Mouse (Mus musculus) limb, embryonic 14.5 days (tissue): ENCODE data around the gene Vamp8. TPM values are rescaled to one million over a fixed set of nuclear protein-coding genes. Genes with fewer than 3 reads are reported as not detected.

Source experiments
- ATAC-seq: fragments of 200-750 bp; cut with Nextera tagmentation; 2 replicates; pipeline ENCODE4 v1.8.0; 2017; ENCODE audit warnings: low read depth, moderate number of reproducible peaks, moderate TSS enrichment; ENCODE audit not compliant: low FRiP score
- DNase-seq: peaks from one replicate; pipeline ENCODE4 v3.0.0-alpha.2; 2015; ENCODE audit warnings: low spot score
- H3K27ac ChIP-seq: fragments of 300-500 bp; sonication (generic); replicated peaks from 2 replicates; pipeline ENCODE4 v1.5.1; 2014; ENCODE audit warnings: low read depth, mild to moderate bottlenecking, low read length, moderate library complexity, mixed read lengths
- H3K27me3 ChIP-seq: fragments of 300-500 bp; sonication (generic); 2 replicates; pipeline ENCODE4 v1.6.1; 2014; ENCODE audit warnings: low read length, mixed read lengths; ENCODE audit not compliant: control insufficient read depth, insufficient read depth
- H3K36me3 ChIP-seq: fragments of 300-500 bp; sonication (generic); 2 replicates; pipeline ENCODE4 v1.6.1; 2014; ENCODE audit warnings: mild to moderate bottlenecking, low read length, moderate library complexity, mixed read lengths; ENCODE audit not compliant: control insufficient read depth, insufficient read depth
- H3K4me1 ChIP-seq: fragments of 300-500 bp; sonication (generic); 2 replicates; pipeline ENCODE4 v1.6.1; 2014; ENCODE audit warnings: antibody characterized with exemption, low read length, mixed read lengths; ENCODE audit not compliant: control insufficient read depth, insufficient read depth
- H3K4me2 ChIP-seq: fragments of 300-500 bp; sonication (generic); replicated peaks from 2 replicates; pipeline ENCODE4 v1.6.1; 2014; ENCODE audit warnings: low read depth, mild to moderate bottlenecking, low read length, moderate library complexity; ENCODE audit not compliant: severe bottlenecking
- H3K4me3 ChIP-seq: fragments of 300-500 bp; sonication (generic); replicated peaks from 2 replicates; pipeline ENCODE4 v1.5.1; 2014; ENCODE audit warnings: low read length
- H3K9ac ChIP-seq: fragments of 300-500 bp; sonication (generic); 2 replicates; pipeline ENCODE4 v1.6.1; 2014; ENCODE audit warnings: mild to moderate bottlenecking, low read depth, low read length, moderate library complexity; ENCODE audit not compliant: severe bottlenecking
- H3K9me3 ChIP-seq: fragments of 300-500 bp; sonication (generic); 2 replicates; pipeline ENCODE4 v1.6.1; 2016; ENCODE audit warnings: low read length; ENCODE audit not compliant: control insufficient read depth
- POLR2A ChIP-seq: fragments of 200-500 bp; IDR thresholded peaks from 2 replicates; pipeline ENCODE4 v1.8.0; 2012; ENCODE audit warnings: inconsistent platforms, mild to moderate bottlenecking, moderate library complexity, borderline replicate concordance; ENCODE audit not compliant: insufficient read depth, insufficient read length; ENCODE audit errors: extremely low read depth
- WGBS: fragments of 180-500 bp; shearing (Covaris S2); extraction: QIAGEN DNeasy Blood & Tissue Kit; methylation state at CpG from one replicate; pipeline ENCODE4 v1.1.7; 2014; 5-methylcytosine and 5-hydroxymethylcytosine counted together
- polyA plus RNA-seq, 2 experiments: library from polyadenylated mRNA; depleted of rRNA in 1 of 2; stranded (reverse) in 1 of 2; unstranded in 1 of 2; fragments of >200 nt; fragmentation: Nextera tagmentation in 1 of 2; extraction: Ambion mirVana in 1 of 2; gene quantifications; 2 replicates each; pipeline versions ENCODE4 v1.2.1 to v1.2.3; 2012 to 2014

The Vamp8 gene
- polyA plus RNA-seq, 2 experiments, result 125 to 173 TPM

DNA sequence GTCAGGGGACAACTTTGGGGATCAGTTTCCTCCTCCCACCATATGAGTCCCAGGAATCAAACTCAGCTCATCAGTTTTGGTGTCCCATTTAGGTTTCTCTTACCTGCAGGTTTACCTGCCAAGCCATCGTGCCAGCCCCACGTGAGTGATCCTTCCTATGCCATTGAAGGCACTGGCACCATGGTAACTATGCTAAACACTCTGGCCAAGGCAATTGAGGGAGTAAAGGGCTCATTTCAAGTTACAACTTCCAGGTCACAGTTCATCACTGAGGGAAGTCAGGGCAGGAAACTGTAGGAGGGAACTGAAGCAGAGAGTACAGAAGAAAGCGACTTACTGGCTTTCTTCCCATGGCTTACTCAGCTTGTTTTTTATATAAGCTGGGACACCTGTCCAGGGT, 24.2 kb downstream of the Vamp8 start:
- H3K36me3 ChIP-seq, result no peaks in the 10 kb centered on the region
- DNase-seq (no peak), ATAC-seq (no peak)
- WGBS, result 67% methylated on average over 3 of the region's 3 CpGs
- peaks cover 6% of the 10 kb centered on the region for H3K4me1 ChIP-seq
- no peaks in the 10 kb centered on the region for H3K27me3 ChIP-seq
- no peak overlapping the region for H3K27ac ChIP-seq
- no peak overlapping the region for H3K4me2 ChIP-seq
- no peak for TF ChIP-seq POLR2A
- H3K9ac ChIP-seq, result no peak overlapping the region
- no peak overlapping the region for H3K4me3 ChIP-seq
- H3K9me3 ChIP-seq, result no peaks in the 10 kb centered on the region

DNA sequence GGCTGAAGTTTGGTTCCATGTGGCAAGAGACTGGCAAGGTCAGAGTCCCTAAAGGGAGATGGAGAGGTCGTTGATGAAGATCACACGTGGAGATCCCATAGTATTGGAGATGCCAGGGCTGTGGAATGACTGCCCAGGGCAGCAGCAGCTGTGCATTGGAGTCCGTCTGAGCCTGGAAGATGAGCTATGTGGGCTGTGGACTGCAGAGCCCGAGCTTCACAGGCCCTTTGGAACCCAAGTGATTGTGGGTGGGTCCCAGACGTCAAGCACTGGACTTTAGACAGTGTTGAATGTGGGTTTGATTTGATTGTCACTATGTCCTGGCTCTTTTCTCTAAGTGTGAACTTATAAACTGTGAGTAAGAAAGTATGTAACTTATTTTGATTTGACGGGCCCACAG, 25.5 kb downstream of the Vamp8 start:
- ATAC-seq (no peak), DNase-seq (no peak)
- no peak overlapping the region for H3K27ac ChIP-seq
- H3K36me3 ChIP-seq, result peaks cover 6% of the 10 kb centered on the region
- no peak for TF ChIP-seq POLR2A
- H3K9ac ChIP-seq, result no peak overlapping the region
- no peak overlapping the region for H3K4me3 ChIP-seq
- H3K9me3 ChIP-seq, result no peaks in the 10 kb centered on the region
- no peak overlapping the region for H3K4me2 ChIP-seq
- WGBS, result 73% methylated on average over 6 of the region's 6 CpGs
- peaks cover 7% of the 10 kb centered on the region for H3K4me1 ChIP-seq
- H3K27me3 ChIP-seq, result no peaks in the 10 kb centered on the region

DNA sequence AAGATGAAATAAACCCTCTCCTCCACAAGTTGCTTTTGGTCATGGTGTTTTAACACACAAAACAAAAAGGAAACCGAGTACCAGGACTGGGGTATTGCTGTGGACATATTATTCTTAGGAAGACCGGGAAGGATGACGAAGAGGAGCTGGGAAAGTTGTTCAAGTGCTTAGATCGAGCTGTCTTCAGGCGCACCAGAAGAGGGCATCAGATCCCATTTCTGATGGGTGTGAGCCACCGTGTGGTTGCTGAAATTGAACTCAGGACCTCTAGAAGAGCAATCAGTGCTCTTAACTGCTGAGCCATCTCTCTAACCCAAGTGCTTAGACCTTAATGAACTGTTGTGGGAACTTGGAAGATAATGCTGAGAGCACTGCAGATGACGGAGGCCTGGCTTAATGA, 26.5 kb downstream of the Vamp8 start:
- Histone ChIP-seq H3K4me3 (no peak overlapping the region), H3K27ac (no peak overlapping the region), H3K36me3 (peaks cover 16% of the 10 kb centered on the region), H3K4me2 (no peak overlapping the region), H3K27me3 (no peaks in the 10 kb centered on the region), H3K9ac (no peak overlapping the region), H3K4me1 (peaks cover 7% of the 10 kb centered on the region), H3K9me3 (no peaks in the 10 kb centered on the region)
- TF ChIP-seq POLR2A, result no peak
- no peak for ATAC-seq
- DNase-seq, result no peak
- 41% methylated on average over 7 of the region's 7 CpGs for WGBS

DNA sequence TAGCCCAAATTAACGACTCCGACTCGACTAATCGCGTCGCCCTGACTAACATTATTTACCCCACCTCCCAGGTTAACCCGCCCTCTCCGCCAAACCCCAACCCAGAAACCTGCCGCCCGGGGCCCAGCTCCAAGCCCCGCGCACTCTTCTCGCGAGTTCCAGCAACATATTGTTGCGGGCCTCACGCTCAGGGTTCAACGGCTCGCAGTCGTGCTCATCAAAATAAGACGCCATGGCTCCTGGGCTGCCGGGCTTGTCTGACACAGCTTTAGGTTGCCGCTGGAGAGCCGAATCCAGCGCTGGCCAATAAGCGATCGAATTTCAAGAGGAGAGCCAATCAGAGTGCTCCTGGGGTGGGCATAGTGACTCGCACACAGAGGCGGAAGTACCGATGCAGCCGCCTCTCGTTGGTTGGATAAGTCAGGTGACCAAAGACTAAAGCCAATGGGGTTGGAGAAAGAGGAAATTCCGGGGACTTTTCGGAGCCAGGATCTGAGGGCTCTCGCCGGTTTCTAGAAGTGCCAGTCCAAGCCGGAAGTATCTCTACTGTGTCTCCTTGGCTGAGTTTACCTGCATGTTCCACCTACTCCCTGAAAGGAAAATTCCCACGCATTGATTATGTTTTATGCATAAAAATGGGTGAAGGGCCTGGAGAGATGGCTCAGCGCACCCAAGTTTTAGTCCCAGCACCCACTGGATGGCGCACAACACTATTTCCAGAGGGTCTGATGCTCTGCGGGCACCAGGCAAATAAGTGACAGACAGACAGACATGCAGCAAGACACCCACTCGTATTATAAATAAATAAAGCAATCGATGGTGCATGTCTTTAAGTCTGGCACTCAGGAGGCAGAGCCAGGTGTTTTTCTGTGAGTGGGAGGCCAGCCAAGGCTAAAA, 28.1 kb downstream of the Vamp8 start:
- WGBS, result under 1% methylated on average over 42 of the region's 42 CpGs
- ATAC-seq (peak; percentile 99), DNase-seq (peak; percentile 98)
- peaks cover 7% of the 10 kb centered on the region for H3K4me1 ChIP-seq
- H3K4me2 ChIP-seq, result peak overlapping the region; percentile 79
- H3K36me3 ChIP-seq, result peaks cover 22% of the 10 kb centered on the region
- peak overlapping the region; percentile 69 for H3K4me3 ChIP-seq
- TF ChIP-seq POLR2A, result no peak
- no peaks in the 10 kb centered on the region for H3K9me3 ChIP-seq
- H3K9ac ChIP-seq, result peak overlapping the region; percentile 71
- 0 out of 2 replicates have a peak overlapping the region, but pooled peaks have one; percentile 16 for H3K27ac ChIP-seq
- H3K27me3 ChIP-seq, result no peaks in the 10 kb centered on the region

DNA sequence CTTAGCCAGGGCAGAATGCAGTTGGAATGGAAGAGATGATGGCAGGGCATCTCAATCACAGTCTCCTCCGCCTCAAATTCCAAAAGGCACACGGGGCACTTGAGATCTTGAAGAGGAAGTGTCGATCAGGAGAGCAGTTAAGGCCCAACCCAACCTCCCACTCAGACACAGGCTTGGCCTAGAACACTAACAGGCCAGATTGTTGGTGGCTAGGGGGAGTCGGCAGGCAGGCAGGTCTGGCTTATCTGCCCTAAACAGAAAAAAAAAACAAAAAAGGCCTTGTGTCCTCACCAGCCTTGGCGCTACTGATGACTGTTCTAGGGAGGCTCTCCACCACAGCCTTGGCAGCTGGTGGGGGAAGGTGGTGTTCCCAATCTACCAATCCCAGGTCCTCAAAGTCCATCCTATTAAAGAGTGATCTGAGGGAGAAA, 29.4 kb downstream of the Vamp8 start:
- peak overlapping the region; percentile 79 for H3K4me2 ChIP-seq
- TF ChIP-seq POLR2A, result no peak
- H3K27me3 ChIP-seq, result no peaks in the 10 kb centered on the region
- peaks cover 22% of the 10 kb centered on the region for H3K36me3 ChIP-seq
- no peak for ATAC-seq
- peak overlapping the region; percentile 69 for H3K4me3 ChIP-seq
- DNase-seq, result no peak
- 77% methylated on average over 5 of the region's 5 CpGs for WGBS
- no peaks in the 10 kb centered on the region for H3K9me3 ChIP-seq
- H3K27ac ChIP-seq, result no peak overlapping the region
- H3K4me1 ChIP-seq, result peaks cover 10% of the 10 kb centered on the region
- no peak overlapping the region for H3K9ac ChIP-seq
